Mouse (Mus musculus) olfactory bulb, adult 2 months (tissue): ENCODE results near the gene Epha7.

Experiments
- CTCF ChIP-seq: fragments of 200-500 bp; IDR thresholded peaks from 2 replicates; pipeline ENCODE4 v1.5.1; 2012; ENCODE audit warnings: low read depth, mild to moderate bottlenecking, low read length, moderate library complexity; ENCODE audit not compliant: insufficient read depth
- POLR2A ChIP-seq: fragments of 200-500 bp; IDR thresholded peaks from 2 replicates; pipeline ENCODE4 v1.6.1; 2012; ENCODE audit warnings: mild to moderate bottlenecking, low read depth, low read length, moderate library complexity; ENCODE audit not compliant: insufficient read depth

DNA sequence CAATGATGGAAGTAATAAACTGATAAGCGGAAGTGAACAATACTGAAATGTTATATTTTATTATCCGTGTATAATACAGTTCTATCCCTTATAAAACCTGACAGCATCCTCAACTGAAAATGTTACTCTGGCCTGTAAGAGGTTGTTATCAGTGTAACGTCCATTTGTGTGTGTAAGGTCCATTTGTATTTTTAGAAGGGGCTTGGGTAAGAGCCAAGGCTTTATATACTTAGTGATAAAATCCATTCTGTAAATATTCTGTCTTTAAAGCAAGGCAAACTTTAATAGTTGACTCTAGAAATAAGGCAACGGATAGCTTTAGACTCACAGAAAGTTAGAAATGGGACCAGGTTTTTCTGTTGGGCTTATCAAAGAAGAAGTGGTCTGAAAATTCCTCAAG, 113.1 kb downstream of the Epha7 start:
- TF ChIP-seq CTCF (no peak), POLR2A (no peak)
